Mouse (Mus musculus) G1E (cell line): ENCODE data around the gene Epas1.

Experiments used
- CTCF ChIP-seq: IDR thresholded peaks from 2 replicates; pipeline ENCODE4 v1.5.1; 2012; ENCODE audit warnings: low read depth, low read length, inconsistent platforms, mixed read lengths
- POLR2AphosphoS5 ChIP-seq: IDR thresholded peaks from 2 replicates; pipeline ENCODE4 v1.6.1; 2012; ENCODE audit warnings: low read depth, low read length, inconsistent platforms; ENCODE audit not compliant: insufficient replicate concordance
- TAL1 ChIP-seq: conservative IDR thresholded peaks from 2 replicates; pipeline ENCODE4 v1.6.1; 2012; ENCODE audit warnings: low read depth, low read length, inconsistent platforms, mixed read lengths

- TF ChIP-seq CTCF (no peak), POLR2AphosphoS5 (no peak), TAL1 (no peak)
These were observed 27.0 kb upstream of the Epas1 start for GRCm38 (mm10) chr17:86726480-86726879.
